Mouse (Mus musculus): ENCODE results near the gene Shisa4. TPM values are rescaled to one million over a fixed set of nuclear protein-coding genes. Genes with fewer than 3 reads are reported as not detected.
"Not testable (repeated sequence)": the region's sequence is repeated elsewhere in the genome, so short reads cannot be mapped to it uniquely, and the experiment has no call there.

The Shisa4 gene
- polyA plus RNA-seq, 1 experiment, result 82.8 TPM

DNA sequence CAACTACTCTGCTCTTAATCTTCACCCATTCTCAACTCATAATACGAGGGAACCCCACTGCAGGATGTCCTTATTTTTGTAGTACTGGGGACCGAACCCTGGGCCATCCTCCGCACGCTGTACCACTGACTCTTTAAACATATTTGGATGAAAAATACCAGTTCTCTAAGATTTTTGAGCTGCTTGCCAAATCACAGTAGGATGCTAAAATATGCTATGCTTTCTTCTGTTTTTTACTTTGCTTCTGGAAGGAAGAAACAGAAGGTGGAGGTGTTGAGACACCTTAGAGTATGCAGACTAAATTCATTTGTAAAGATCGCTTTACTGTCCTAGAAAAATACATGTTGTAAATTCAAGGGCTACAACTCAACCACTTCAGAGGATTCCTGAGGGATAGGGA is 9.1 kb upstream of the Shisa4 start:
- Histone ChIP-seq H3K4me1 (ENCODE audit: control insufficient read depth, insufficient read depth, low read length) (no peaks in the 10 kb centered on the region), H3K27ac (ENCODE audit: insufficient read depth, low read length) (no peak overlapping the region), H3K4me3 (ENCODE audit: insufficient read depth, low read length) (no peak overlapping the region)
- TF ChIP-seq POLR2A (IDR thresholded peaks at IDR 0.05; ENCODE audit: low read depth, low read length) (no peak), CTCF (IDR thresholded peaks at IDR 0.05; ENCODE audit: borderline replicate concordance, insufficient read depth, low read length) (no peak)

DNA sequence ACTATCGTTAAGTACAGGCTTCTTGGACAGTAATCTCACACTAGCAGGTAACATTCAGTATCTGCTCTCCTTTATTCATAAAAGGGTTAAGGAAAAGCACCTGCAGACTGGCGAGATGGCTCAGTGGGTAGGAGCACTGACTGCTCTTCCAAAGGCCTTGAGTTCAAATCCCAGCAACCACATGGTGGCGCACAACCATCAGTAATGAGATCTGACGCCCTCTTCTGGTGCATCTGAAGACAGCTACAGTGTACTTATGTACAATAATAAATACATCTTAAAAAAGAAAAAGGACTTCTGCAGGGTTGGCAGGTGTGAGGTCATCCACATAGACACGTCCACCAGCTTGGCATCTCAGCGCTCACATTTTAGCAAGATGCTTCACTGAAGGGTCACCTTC is 6.5 kb upstream of the Shisa4 start:
- H3K27ac ChIP-seq (ENCODE audit: insufficient read depth, low read length); H3K4me1 ChIP-seq (ENCODE audit: control insufficient read depth, insufficient read depth, low read length): not testable (repeated sequence)

DNA sequence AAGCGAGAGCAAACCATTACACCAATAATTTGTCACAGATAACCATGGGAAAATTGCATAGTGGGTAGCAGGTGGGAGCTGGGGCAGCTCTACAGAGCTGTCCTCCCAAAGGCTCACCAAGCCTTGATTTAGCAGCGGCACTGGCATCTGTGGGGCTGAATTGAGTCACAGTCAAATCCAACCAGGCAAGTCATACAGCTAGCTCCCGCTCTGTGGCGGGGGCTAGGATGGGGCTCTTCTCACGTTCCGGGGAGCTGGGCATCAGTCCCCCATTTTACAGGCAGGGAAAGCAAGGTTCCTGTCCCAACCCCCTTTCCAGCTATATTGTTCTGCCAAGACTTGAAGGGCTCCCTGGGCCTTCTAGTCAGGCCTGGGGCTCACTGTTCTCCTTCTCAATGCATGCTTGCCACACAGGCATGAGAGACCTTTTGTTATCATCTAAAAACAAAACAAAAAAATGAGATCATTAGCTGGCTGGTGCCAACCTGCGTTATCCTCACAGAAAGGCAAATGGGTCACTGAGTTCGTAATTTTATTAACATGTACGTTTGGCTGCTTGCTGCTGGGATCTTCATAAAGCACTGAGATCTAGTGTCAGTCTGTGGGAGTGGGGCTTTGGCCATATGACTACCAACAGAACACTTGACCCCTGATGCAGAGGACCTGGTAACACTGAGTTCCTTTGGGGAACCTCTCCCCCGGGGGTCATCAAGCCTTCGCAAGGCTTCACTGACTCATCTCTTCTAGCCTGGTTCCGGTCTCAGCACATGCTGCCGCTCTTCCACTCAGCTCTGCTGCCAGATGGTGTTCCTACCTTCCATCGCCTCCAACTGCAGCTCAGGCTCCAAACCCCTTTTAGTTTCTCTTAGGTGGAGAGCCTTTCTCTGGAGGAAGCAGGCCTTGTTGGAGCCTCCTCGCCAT is 5.3 kb upstream of the Shisa4 start:
- H3K4me1 ChIP-seq (ENCODE audit: control insufficient read depth, insufficient read depth, low read length), result no peaks in the 10 kb centered on the region
- no peak overlapping the region for H3K27ac ChIP-seq (ENCODE audit: insufficient read depth, low read length)
- H3K4me3 ChIP-seq (ENCODE audit: insufficient read depth, low read length), result no peak overlapping the region
- no peak for TF ChIP-seq CTCF (IDR thresholded peaks at IDR 0.05; ENCODE audit: borderline replicate concordance, insufficient read depth, low read length)
- TF ChIP-seq POLR2A (IDR thresholded peaks at IDR 0.05; ENCODE audit: low read depth, low read length), result no peak

More for the DNA sequence above, 6.5 kb upstream of the Shisa4 start:
- not testable (repeated sequence) for H3K4me3 ChIP-seq (ENCODE audit: insufficient read depth, low read length)

DNA sequence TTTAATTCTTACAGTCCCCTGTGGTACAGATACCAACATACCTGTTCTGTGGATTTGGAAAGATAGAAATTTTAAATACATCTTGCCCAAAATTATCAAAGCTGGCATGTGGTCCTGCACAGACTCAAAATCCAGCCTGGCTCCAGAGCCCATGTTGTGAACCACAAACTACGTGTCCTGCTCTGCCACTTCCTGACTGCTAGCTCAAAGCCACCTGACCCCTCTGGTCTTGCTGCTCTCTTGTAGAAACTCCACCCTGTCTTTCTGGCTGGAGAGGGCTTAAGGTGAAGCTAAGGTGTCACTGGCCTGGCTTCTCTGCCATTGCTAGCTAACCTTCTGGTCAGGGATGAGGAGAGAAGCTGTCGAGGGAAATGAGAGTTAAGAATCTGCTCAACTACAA is 4.0 kb upstream of the Shisa4 start:
- H3K27ac ChIP-seq (ENCODE audit: insufficient read depth, low read length), result no peak overlapping the region
- no peak overlapping the region for H3K4me3 ChIP-seq (ENCODE audit: insufficient read depth, low read length)
- no peaks in the 10 kb centered on the region for H3K4me1 ChIP-seq (ENCODE audit: control insufficient read depth, insufficient read depth, low read length)
- TF ChIP-seq POLR2A (IDR thresholded peaks at IDR 0.05; ENCODE audit: low read depth, low read length) (no peak), CTCF (IDR thresholded peaks at IDR 0.05; ENCODE audit: borderline replicate concordance, insufficient read depth, low read length) (no peak)

DNA sequence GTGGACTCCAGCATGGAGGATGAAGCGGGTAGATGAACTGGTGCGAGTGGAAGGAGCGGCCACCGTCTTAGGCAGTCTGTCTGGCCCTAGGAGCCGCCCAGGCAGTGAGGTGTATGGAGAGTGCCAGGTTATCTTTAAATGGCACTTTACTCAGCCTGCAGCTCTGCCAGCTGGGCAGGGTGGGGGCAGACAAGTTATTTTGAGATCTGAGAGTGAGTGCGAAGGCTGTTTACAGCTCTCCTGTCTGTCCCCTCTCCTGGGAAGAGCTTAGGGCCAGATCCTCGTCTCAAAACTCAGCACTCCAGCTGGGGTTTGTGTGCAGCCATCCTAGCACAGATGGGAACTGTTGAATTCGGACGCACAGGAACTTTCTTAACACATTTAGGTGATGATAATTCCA is 3.5 kb upstream of the Shisa4 start:
- Histone ChIP-seq H3K27ac (ENCODE audit: insufficient read depth, low read length) (no peak overlapping the region), H3K4me1 (ENCODE audit: control insufficient read depth, insufficient read depth, low read length) (no peaks in the 10 kb centered on the region), H3K4me3 (ENCODE audit: insufficient read depth, low read length) (no peak overlapping the region)
- TF ChIP-seq POLR2A (IDR thresholded peaks at IDR 0.05; ENCODE audit: low read depth, low read length) (no peak), CTCF (IDR thresholded peaks at IDR 0.05; ENCODE audit: borderline replicate concordance, insufficient read depth, low read length) (no peak)

DNA sequence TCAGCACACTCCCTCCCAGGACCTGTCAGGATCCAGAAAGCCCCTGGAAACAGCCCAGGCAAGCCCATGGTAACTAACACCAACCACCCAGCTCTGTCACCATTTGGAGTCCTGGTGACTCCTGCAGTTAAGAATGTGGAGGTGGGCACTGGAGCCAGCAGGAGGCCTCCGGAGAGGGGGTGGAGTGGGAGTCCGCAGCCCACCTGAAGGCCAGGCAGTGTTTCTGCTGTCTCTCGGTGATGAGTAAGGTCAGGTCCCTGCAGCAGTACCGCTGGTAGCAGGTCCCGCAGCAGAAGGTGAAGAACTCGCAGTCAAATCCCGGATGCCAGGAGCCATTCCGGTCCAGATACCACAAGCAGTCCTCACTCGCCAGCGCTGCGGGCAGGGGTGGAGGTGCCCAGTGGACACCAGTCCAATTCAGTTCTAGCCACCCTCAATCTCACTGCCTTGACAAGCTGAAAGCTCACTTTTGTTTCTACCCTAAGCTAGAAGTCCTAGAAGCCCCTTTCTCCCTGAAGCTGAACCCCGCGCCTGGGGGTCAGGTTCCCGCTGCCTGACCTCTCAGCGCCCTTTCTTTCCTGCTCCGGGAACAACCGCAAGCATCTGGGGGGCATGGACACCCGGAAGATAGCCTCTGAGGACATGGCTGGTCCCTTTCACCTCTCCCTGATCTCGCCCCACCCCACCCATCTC is 716 bp downstream of the Shisa4 start:
- TF ChIP-seq CTCF (IDR thresholded peaks at IDR 0.05; ENCODE audit: borderline replicate concordance, insufficient read depth, low read length) (no peak), POLR2A (IDR thresholded peaks at IDR 0.05; ENCODE audit: low read depth, low read length) (peak; percentile 34; the same call in 1 of the 2 replicates)
- H3K27ac ChIP-seq (ENCODE audit: insufficient read depth, low read length), result peak overlapping the region; percentile 49
- no peaks in the 10 kb centered on the region for H3K4me1 ChIP-seq (ENCODE audit: control insufficient read depth, insufficient read depth, low read length)
- peak overlapping the region; percentile 68 for H3K4me3 ChIP-seq (ENCODE audit: insufficient read depth, low read length)

DNA sequence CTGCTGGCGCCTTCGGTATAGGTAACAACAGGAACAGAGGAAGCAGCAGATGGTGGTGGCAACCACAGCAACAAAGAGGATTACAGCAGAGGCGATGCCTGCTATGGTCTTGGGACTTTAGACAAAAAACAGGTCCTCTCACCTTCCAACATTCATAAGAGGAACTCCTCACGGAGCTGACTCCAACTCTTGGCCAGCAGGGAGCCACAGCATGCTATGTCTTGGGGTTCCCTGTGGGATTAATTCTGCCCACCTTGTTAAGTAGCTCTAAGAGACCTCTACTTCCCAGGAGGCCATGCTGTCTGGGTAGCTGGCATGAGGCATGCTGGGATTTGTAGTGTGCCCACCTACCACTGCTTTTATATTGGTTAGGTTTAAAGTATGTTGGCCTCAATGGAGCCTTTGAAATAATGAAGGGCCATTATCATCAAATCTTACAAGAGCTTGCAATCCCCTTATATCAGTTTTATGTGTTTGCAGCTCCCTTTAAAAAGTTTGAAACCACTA is 1.8 kb downstream of the Shisa4 start:
- Histone ChIP-seq H3K4me1 (ENCODE audit: control insufficient read depth, insufficient read depth, low read length) (no peaks in the 10 kb centered on the region), H3K27ac (ENCODE audit: insufficient read depth, low read length) (no peak overlapping the region), H3K4me3 (ENCODE audit: insufficient read depth, low read length) (no peak overlapping the region)
- TF ChIP-seq POLR2A (IDR thresholded peaks at IDR 0.05; ENCODE audit: low read depth, low read length) (no peak; the same call in 1 of the 2 replicates), CTCF (IDR thresholded peaks at IDR 0.05; ENCODE audit: borderline replicate concordance, insufficient read depth, low read length) (no peak)

DNA sequence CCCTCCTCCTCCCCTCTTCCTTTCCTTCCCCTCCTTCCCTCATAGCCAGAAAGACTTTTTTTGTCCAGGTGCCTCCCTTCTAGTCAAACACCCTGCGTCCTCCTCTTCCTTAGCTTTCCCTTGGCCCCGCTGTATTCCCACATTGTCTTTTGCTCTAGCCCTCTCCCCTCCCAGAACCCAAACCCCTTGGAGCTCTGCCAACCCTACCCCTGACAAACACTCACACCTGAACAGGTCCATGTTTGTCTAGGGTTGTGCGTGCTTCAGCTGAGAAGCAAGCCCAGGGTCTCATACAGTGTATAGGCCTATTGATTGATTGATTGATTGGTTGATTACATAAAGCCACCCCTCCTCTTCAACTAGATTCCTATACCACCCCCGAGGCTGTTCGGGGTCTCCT is 5.6 kb downstream of the Shisa4 start:
- Histone ChIP-seq H3K4me3 (ENCODE audit: insufficient read depth, low read length) (no peak overlapping the region), H3K4me1 (ENCODE audit: control insufficient read depth, insufficient read depth, low read length) (peaks cover 12% of the 10 kb centered on the region; the same call in 1 of the 2 replicates), H3K27ac (ENCODE audit: insufficient read depth, low read length) (no peak overlapping the region)
- TF ChIP-seq CTCF (IDR thresholded peaks at IDR 0.05; ENCODE audit: borderline replicate concordance, insufficient read depth, low read length), result no peak
- TF ChIP-seq POLR2A (IDR thresholded peaks at IDR 0.05; ENCODE audit: low read depth, low read length), result 0 out of 2 replicates have a peak, but pooled peaks have one; percentile 11

DNA sequence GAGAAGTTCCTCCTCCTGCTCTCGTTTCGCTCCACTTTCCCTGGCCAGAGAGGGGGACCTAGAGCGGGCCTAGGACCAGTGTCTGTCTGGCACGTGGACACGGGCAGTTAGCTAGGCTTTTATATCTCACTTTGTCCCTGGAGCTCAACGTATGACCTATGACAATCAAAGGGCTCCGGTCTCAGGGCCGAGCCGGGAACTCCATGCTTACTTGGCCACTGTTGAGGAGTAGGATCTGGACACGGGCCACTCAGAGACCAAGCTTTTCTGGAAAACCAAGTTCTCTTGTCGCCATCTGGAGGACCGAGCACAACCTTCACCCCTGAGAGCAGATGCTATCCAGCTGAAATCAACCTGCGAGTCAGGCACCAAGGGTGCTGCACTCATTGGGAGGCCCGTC is 6.1 kb downstream of the Shisa4 start:
- Histone ChIP-seq H3K4me3 (ENCODE audit: insufficient read depth, low read length) (no peak overlapping the region), H3K4me1 (ENCODE audit: control insufficient read depth, insufficient read depth, low read length) (peaks cover 12% of the 10 kb centered on the region; the same call in 1 of the 2 replicates), H3K27ac (ENCODE audit: insufficient read depth, low read length) (peak overlapping the region; percentile 15; the same call in 1 of the 2 replicates)
- TF ChIP-seq POLR2A (IDR thresholded peaks at IDR 0.05; ENCODE audit: low read depth, low read length) (peak; percentile 34), CTCF (IDR thresholded peaks at IDR 0.05; ENCODE audit: borderline replicate concordance, insufficient read depth, low read length) (peak; percentile 44; the same call in 1 of the 2 replicates)
